Mouse (Mus musculus): ENCODE data around the gene Kxd1.
A peak's percentile ranks its signal among the peaks of the same experiment; 100 is the strongest.

Kxd1 gene

GRCm38 (mm10) chr8:70546412-70546811 lies 18.7 kb upstream of the Kxd1 start:
- no peak for DNase-seq

GRCm38 (mm10) chr8:70544200-70544687 lies 16.5 kb upstream of the Kxd1 start:
- DNase-seq, result no peak

- no peak for DNase-seq
These were observed 13.3 kb upstream of the Kxd1 start for GRCm38 (mm10) chr8:70541081-70541480.

- no peak for DNase-seq
These were observed 12.8 kb upstream of the Kxd1 start for GRCm38 (mm10) chr8:70540507-70541071.

- DNase-seq, result no peak
These were observed 12.3 kb upstream of the Kxd1 start for GRCm38 (mm10) chr8:70540013-70540506.

GRCm38 (mm10) chr8:70539077-70539813 lies 11.5 kb upstream of the Kxd1 start, which contains the start of gene Ell:
Ell (plus strand) TSS chr8:70539457.
- peak; percentile 98 for DNase-seq

- DNase-seq, result peak; percentile 99
These were observed 10.9 kb upstream of the Kxd1 start for GRCm38 (mm10) chr8:70538633-70539076.

- peak; percentile 59 for DNase-seq
These were observed 10.3 kb upstream of the Kxd1 start for GRCm38 (mm10) chr8:70538024-70538579.

- no peak for DNase-seq
These were observed 7.9 kb upstream of the Kxd1 start for GRCm38 (mm10) chr8:70535701-70536100.

GRCm38 (mm10) chr8:70535221-70535620 lies 7.5 kb upstream of the Kxd1 start:
- no peak for DNase-seq

GRCm38 (mm10) chr8:70534281-70534680 lies 6.5 kb upstream of the Kxd1 start:
- DNase-seq, result no peak

- DNase-seq, result no peak
These were observed 2.6 kb upstream of the Kxd1 start for GRCm38 (mm10) chr8:70530314-70530713.

GRCm38 (mm10) chr8:70529741-70530161 lies 2.0 kb upstream of the Kxd1 start:
- DNase-seq, result no peak

GRCm38 (mm10) chr8:70529299-70529698 lies 1.5 kb upstream of the Kxd1 start:
- no peak for DNase-seq

- DNase-seq, result no peak
These were observed 534 bp upstream of the Kxd1 start for GRCm38 (mm10) chr8:70528182-70528797.

- no peak for DNase-seq
These were observed 645 bp downstream of the Kxd1 start for GRCm38 (mm10) chr8:70527111-70527511.

- peak; percentile 95 for DNase-seq
These were observed 5.0 kb downstream of the Kxd1 start for GRCm38 (mm10) chr8:70522592-70523403.

- DNase-seq, result no peak
These were observed 8.2 kb downstream of the Kxd1 start for GRCm38 (mm10) chr8:70519606-70520005.

- no peak for DNase-seq
These were observed 8.7 kb downstream of the Kxd1 start for GRCm38 (mm10) chr8:70519043-70519442.

GRCm38 (mm10) chr8:70517940-70518643 lies 9.7 kb downstream of the Kxd1 start:
- DNase-seq, result no peak

GRCm38 (mm10) chr8:70513441-70513840 lies 14.3 kb downstream of the Kxd1 start:
- no peak for DNase-seq
